Mouse (Mus musculus): ENCODE results near the gene Zbtb33. TPM values are rescaled to one million over a fixed set of nuclear protein-coding genes. Genes with fewer than 3 reads are reported as not detected.

Gene Zbtb33
- polyA plus RNA-seq, 1 experiment: 9.7 TPM

DNA sequence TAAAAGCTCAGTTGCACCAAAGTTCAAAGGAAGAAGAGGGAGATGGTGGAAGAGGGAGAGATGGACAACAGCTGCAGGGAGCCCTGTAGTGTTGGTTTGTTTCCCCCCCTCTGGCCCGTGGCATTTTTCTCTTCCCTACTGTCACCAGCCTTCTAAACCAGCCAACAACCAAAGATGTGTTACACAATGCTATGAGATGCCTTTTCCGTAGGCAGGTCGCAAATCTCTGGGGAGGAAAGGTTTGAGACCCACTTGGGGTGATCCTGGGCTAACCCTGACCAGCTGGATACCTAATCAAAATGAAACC is 818 bp downstream of the Zbtb33 start:
- no peaks in the 10 kb centered on the region for H3K4me1 ChIP-seq (ENCODE audit: control insufficient read depth, insufficient read depth, low read length)
- TF ChIP-seq CTCF (IDR thresholded peaks at IDR 0.05; ENCODE audit: extremely low read depth, insufficient read depth, low read length): no peak
- no peak overlapping the region for H3K27ac ChIP-seq (ENCODE audit: insufficient read depth, low read length)
- peak overlapping the region; percentile 78 for H3K4me3 ChIP-seq (ENCODE audit: insufficient read depth, low read length)

DNA sequence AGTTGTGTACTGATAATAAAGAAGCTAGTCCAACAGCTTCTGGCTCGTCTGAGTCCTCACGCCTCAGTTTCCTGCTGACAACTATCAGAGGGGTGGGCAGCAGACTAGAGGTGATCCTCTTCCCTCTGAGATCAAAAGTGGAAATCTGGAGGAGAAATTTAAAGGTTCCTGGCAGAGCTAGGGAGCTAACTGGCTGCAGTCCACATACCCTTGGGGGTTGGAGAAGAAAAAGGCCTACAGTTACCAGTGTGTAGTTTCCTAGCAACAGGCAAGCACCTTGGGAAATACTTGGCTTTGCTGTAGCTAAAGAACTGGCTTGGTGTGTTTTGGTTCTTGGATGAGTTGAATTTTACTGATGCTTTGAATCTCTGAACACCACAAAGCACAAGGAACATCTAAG is 12.2 kb downstream of the Zbtb33 start:
- Histone ChIP-seq H3K27ac (ENCODE audit: insufficient read depth, low read length) (peak overlapping the region; percentile 81), H3K4me3 (ENCODE audit: insufficient read depth, low read length) (no peak overlapping the region), H3K4me1 (ENCODE audit: control insufficient read depth, insufficient read depth, low read length) (peaks cover 5% of the 10 kb centered on the region)
- no peak for TF ChIP-seq POLR2A (IDR thresholded peaks at IDR 0.05; ENCODE audit: extremely low read depth, insufficient read depth, low read length)
- TF ChIP-seq CTCF (IDR thresholded peaks at IDR 0.05; ENCODE audit: extremely low read depth, insufficient read depth, low read length): no peak

DNA sequence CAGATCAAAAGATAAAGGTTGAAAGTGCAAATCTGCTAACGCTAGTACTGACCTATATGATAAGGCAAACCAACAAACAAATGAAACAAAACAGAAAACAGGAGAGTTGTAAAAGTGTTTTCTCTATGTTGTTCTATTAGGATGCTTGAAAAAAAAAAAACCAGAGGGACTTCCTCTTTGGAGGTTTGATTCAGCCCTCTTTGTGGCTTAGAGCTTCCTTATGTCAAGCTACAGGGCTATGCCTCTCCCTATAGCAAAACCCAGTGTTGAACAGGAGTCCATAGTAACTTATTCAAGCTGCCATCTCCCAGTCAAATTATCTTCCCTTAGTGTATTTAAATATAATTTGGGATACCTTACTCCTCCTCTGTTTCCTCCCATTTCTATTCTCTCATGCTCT is 17.8 kb downstream of the Zbtb33 start:
- Histone ChIP-seq H3K27ac (ENCODE audit: insufficient read depth, low read length) (no peak overlapping the region), H3K4me1 (ENCODE audit: control insufficient read depth, insufficient read depth, low read length) (no peaks in the 10 kb centered on the region), H3K4me3 (ENCODE audit: insufficient read depth, low read length) (no peak overlapping the region)
- TF ChIP-seq POLR2A (IDR thresholded peaks at IDR 0.05; ENCODE audit: extremely low read depth, insufficient read depth, low read length) (no peak), CTCF (IDR thresholded peaks at IDR 0.05; ENCODE audit: extremely low read depth, insufficient read depth, low read length) (no peak)

- Histone ChIP-seq H3K4me1 (ENCODE audit: control insufficient read depth, insufficient read depth, low read length) (no peaks in the 10 kb centered on the region), H3K27ac (ENCODE audit: insufficient read depth, low read length) (no peak overlapping the region), H3K4me3 (ENCODE audit: insufficient read depth, low read length) (no peak overlapping the region)
- TF ChIP-seq CTCF (IDR thresholded peaks at IDR 0.05; ENCODE audit: extremely low read depth, insufficient read depth, low read length) (no peak), POLR2A (IDR thresholded peaks at IDR 0.05; ENCODE audit: extremely low read depth, insufficient read depth, low read length) (no peak)
These were observed 27.5 kb downstream of the Zbtb33 start for GRCm38 (mm10) chrX:38216986-38217675.

DNA sequence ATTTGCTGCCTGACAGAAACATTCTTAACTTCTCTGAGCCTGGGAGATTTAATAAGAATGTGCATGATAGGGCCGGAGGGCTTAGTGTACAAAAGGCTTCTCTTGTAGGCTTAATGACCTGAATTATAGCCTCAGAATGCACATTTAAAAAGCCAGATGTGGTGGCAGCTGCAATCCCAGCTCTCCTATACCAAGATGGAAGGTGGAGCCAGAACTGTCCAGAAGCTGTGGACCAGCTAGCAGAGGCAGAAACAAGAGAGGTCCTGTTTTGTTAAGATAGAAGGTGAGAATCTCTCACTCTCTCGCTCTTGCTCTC is 28.0 kb downstream of the Zbtb33 start:
- TF ChIP-seq POLR2A (IDR thresholded peaks at IDR 0.05; ENCODE audit: extremely low read depth, insufficient read depth, low read length) (no peak), CTCF (IDR thresholded peaks at IDR 0.05; ENCODE audit: extremely low read depth, insufficient read depth, low read length) (no peak)
- Histone ChIP-seq H3K27ac (ENCODE audit: insufficient read depth, low read length) (no peak overlapping the region), H3K4me3 (ENCODE audit: insufficient read depth, low read length) (no peak overlapping the region), H3K4me1 (ENCODE audit: control insufficient read depth, insufficient read depth, low read length) (no peaks in the 10 kb centered on the region)

- TF ChIP-seq CTCF (IDR thresholded peaks at IDR 0.05; ENCODE audit: extremely low read depth, insufficient read depth, low read length) (no peak), POLR2A (IDR thresholded peaks at IDR 0.05; ENCODE audit: extremely low read depth, insufficient read depth, low read length) (no peak)
- no peak overlapping the region for H3K4me3 ChIP-seq (ENCODE audit: insufficient read depth, low read length)
- no peaks in the 10 kb centered on the region for H3K4me1 ChIP-seq (ENCODE audit: control insufficient read depth, insufficient read depth, low read length)
These were observed 33.2 kb downstream of the Zbtb33 start for GRCm38 (mm10) chrX:38222757-38223156.

GRCm38 (mm10) chrX:38229888-38230287 is 40.3 kb downstream of the Zbtb33 start:
- no peak overlapping the region for H3K27ac ChIP-seq (ENCODE audit: insufficient read depth, low read length)
- no peaks in the 10 kb centered on the region for H3K4me1 ChIP-seq (ENCODE audit: control insufficient read depth, insufficient read depth, low read length)
- TF ChIP-seq CTCF (IDR thresholded peaks at IDR 0.05; ENCODE audit: extremely low read depth, insufficient read depth, low read length) (no peak), POLR2A (IDR thresholded peaks at IDR 0.05; ENCODE audit: extremely low read depth, insufficient read depth, low read length) (no peak)
- no peak overlapping the region for H3K4me3 ChIP-seq (ENCODE audit: insufficient read depth, low read length)

More at GRCm38 (mm10) chrX:38222757-38223156, 33.2 kb downstream of the Zbtb33 start:
- H3K27ac ChIP-seq (ENCODE audit: insufficient read depth, low read length): no peak overlapping the region

- H3K27ac ChIP-seq (ENCODE audit: insufficient read depth, low read length): no peak overlapping the region
- TF ChIP-seq CTCF (IDR thresholded peaks at IDR 0.05; ENCODE audit: extremely low read depth, insufficient read depth, low read length): peak; percentile 43; the same call in 1 of the 2 replicates
- TF ChIP-seq POLR2A (IDR thresholded peaks at IDR 0.05; ENCODE audit: extremely low read depth, insufficient read depth, low read length): no peak
- no peaks in the 10 kb centered on the region for H3K4me1 ChIP-seq (ENCODE audit: control insufficient read depth, insufficient read depth, low read length)
- no peak overlapping the region for H3K4me3 ChIP-seq (ENCODE audit: insufficient read depth, low read length)
These were observed 48.1 kb downstream of the Zbtb33 start for GRCm38 (mm10) chrX:38237731-38238130.

Other genes with a start within 250 kb of the Zbtb33 start
- not detected in 2 replicates for gene Btg1-ps1, start 171.0 kb upstream of the Zbtb33 start, polyA plus RNA-seq (2012; rRNA removed)
- not detected in 2 replicates for gene Btg1-ps2, start 146.7 kb upstream of the Zbtb33 start, polyA plus RNA-seq (2012; rRNA removed)
- gene Rhox10, start 123.3 kb upstream of the Zbtb33 start, polyA plus RNA-seq (2012; rRNA removed): not detected in 2 replicates
- gene Rhox11, start 104.7 kb upstream of the Zbtb33 start, polyA plus RNA-seq (2012; rRNA removed): not detected in 2 replicates
- not detected in 2 replicates for gene Rhox12, start 78.9 kb upstream of the Zbtb33 start, polyA plus RNA-seq (2012; rRNA removed)
- gene Rhox13, start 68.6 kb upstream of the Zbtb33 start, polyA plus RNA-seq (2012; rRNA removed): not detected in 2 replicates
- gene Tmem255a, start 62.6 kb downstream of the Zbtb33 start, polyA plus RNA-seq (2012; rRNA removed): 8.8 and 10.1 TPM in 2 replicates
- not detected in 2 replicates for gene Atp1b4, start 126.4 kb downstream of the Zbtb33 start, polyA plus RNA-seq (2012; rRNA removed)